Mouse (Mus musculus): ENCODE data around the gene Phb. TPM values are rescaled to one million over a fixed set of nuclear protein-coding genes. Genes with fewer than 3 reads are reported as not detected.

The Phb gene
- polyA plus RNA-seq, 1 experiment = 49.5 TPM

- Histone ChIP-seq H3K27me3 (ENCODE audit: control insufficient read depth, insufficient read depth, low read length) (no peaks in the 10 kb centered on the region), H3K4me1 (ENCODE audit: control insufficient read depth, insufficient read depth, insufficient read length) (peaks cover 10% of the 10 kb centered on the region; the same call in 1 of the 2 replicates), H3K27ac (ENCODE audit: insufficient read depth, low read length) (no peak overlapping the region), H3K36me3 (ENCODE audit: control insufficient read depth, insufficient read depth, low read length) (no peaks in the 10 kb centered on the region; the same call in 1 of the 2 replicates), H3K4me3 (ENCODE audit: extremely low read depth, insufficient read depth, insufficient read length) (no peak overlapping the region)
- no peak for DNase-seq (ENCODE audit: low read depth in 1 of 2, low spot score in 2 of 2)
- 85% methylated on average over 4 of the region's 4 CpGs for WGBS
- TF ChIP-seq POLR2A (IDR thresholded peaks at IDR 0.05; ENCODE audit: low read depth, low read length) = no peak
- TF ChIP-seq CTCF (IDR thresholded peaks at IDR 0.05; ENCODE audit: extremely low read depth, insufficient read depth, insufficient read length, insufficient replicate concordance) = no peak
Measured at GRCm38 (mm10) chr11:95726156-95726555, 59.4 kb downstream of the Phb start.

- H3K27me3 ChIP-seq (ENCODE audit: control insufficient read depth, insufficient read depth, low read length) = no peaks in the 10 kb centered on the region
- WGBS = 85% methylated on average over 5 of the region's 5 CpGs
- H3K4me1 ChIP-seq (ENCODE audit: control insufficient read depth, insufficient read depth, insufficient read length) = peaks cover 10% of the 10 kb centered on the region; the same call in 1 of the 2 replicates
- no peak overlapping the region for H3K27ac ChIP-seq (ENCODE audit: insufficient read depth, low read length)
- H3K36me3 ChIP-seq (ENCODE audit: control insufficient read depth, insufficient read depth, low read length) = no peaks in the 10 kb centered on the region
- DNase-seq (ENCODE audit: low read depth in 1 of 2, low spot score in 2 of 2) = no peak
- TF ChIP-seq CTCF (IDR thresholded peaks at IDR 0.05; ENCODE audit: extremely low read depth, insufficient read depth, insufficient read length, insufficient replicate concordance) (no peak), POLR2A (IDR thresholded peaks at IDR 0.05; ENCODE audit: low read depth, low read length) (no peak)
- no peak overlapping the region for H3K4me3 ChIP-seq (ENCODE audit: extremely low read depth, insufficient read depth, insufficient read length)
Measured at GRCm38 (mm10) chr11:95727947-95728346, 61.2 kb downstream of the Phb start.

GRCm38 (mm10) chr11:95728916-95729907, 62.5 kb downstream of the Phb start:
- Histone ChIP-seq H3K36me3 (ENCODE audit: control insufficient read depth, insufficient read depth, low read length) (no peaks in the 10 kb centered on the region), H3K4me1 (ENCODE audit: control insufficient read depth, insufficient read depth, insufficient read length) (peaks cover 10% of the 10 kb centered on the region; the same call in 1 of the 2 replicates), H3K4me3 (ENCODE audit: extremely low read depth, insufficient read depth, insufficient read length) (0 out of 2 replicates have a peak overlapping the region, but pooled peaks have one; percentile 13), H3K27ac (ENCODE audit: insufficient read depth, low read length) (no peak overlapping the region), H3K27me3 (ENCODE audit: control insufficient read depth, insufficient read depth, low read length) (no peaks in the 10 kb centered on the region)
- peak in 1 of 2 experiments; percentile 12 for DNase-seq (ENCODE audit: low read depth in 1 of 2, low spot score in 2 of 2)
- TF ChIP-seq CTCF (IDR thresholded peaks at IDR 0.05; ENCODE audit: extremely low read depth, insufficient read depth, insufficient read length, insufficient replicate concordance) (no peak), POLR2A (IDR thresholded peaks at IDR 0.05; ENCODE audit: low read depth, low read length) (no peak)
- 69% methylated on average over 12 of the region's 12 CpGs for WGBS

Other genes starting within 250 kb of the Phb start
- gene Nxph3, start 152.4 kb upstream of the Phb start, polyA plus RNA-seq (2012; rRNA removed) = 0.27 and 0.54 TPM in 2 replicates
- gene Ngfr, start 79.2 kb upstream of the Phb start, polyA plus RNA-seq (2012; rRNA removed) = 7.3 and 12.0 TPM in 2 replicates
- gene Zfp652, start 45.7 kb downstream of the Phb start, polyA plus RNA-seq (2012; rRNA removed) = 18.2 and 25.8 TPM in 2 replicates
- 0.08 and 0.14 TPM in 2 replicates for gene B130006D01Rik, start 56.6 kb downstream of the Phb start, polyA plus RNA-seq (2012; rRNA removed)
- gene Phospho1, start 157.5 kb downstream of the Phb start, polyA plus RNA-seq (2012; rRNA removed) = 34.5 and 42.5 TPM in 2 replicates
- 28.3 and 30.4 TPM in 2 replicates for gene Gngt2, start 170.3 kb downstream of the Phb start, polyA plus RNA-seq (2012; rRNA removed)
- 166 and 238 TPM in 2 replicates for gene Abi3, start 175.5 kb downstream of the Phb start, polyA plus RNA-seq (2012; rRNA removed)
- not detected in 2 replicates for gene B4galnt2, start 247.9 kb downstream of the Phb start, polyA plus RNA-seq (2012; rRNA removed)